Mouse (Mus musculus) small intestine, adult 10 weeks (tissue): Measurements from ENCODE around the gene Car5b. TPM values are rescaled to one million over a fixed set of nuclear protein-coding genes. Genes with fewer than 3 reads are reported as not detected.

Experiments
- polyA plus RNA-seq: library from polyadenylated mRNA; stranded (reverse); fragments of 350-450 nt; fragmentation: Illumina TruSeq; extraction: RNeasy Lipid Tissue Mini Kit (QIAGEN cat#74804); gene quantifications from one replicate; pipeline ENCODE4 v1.2.3, GENCODE M21; 2014; ENCODE audit warnings: low replicate concordance

Gene Car5b
- polyA plus RNA-seq, result 3.5 TPM

DNA sequence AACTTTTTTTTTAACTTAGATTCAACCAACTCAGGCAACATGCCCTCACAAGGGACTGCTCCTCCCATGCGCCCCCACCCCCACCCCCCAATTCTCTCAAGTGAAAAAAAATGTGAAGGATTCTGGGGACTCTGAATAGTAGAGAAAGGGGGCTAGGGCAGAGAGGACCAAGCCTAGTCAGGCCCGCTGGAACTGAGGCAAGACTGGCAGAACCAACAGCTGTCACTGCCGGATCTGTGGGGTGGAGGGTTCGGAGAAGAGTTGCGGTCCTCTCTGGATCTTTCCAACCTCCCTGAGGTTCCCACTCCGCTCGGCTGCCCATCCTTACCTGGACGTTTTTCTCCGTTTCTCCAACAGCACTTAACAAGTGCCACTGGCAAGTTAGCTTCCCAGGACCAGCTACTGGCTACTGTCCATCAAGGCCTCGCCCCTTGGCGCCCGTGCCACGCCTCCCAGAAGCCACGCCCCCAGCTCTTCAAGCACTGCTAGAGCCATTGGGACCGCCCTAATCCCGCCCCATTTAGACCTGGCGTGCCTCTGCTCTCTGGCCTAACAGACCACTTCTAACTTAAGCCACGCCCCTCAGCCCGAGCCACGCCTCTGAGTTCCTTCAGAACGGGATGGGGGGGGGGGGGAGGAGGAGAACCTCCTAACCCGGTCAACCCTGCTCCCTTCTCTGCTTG is at the start of gene Car5b:
Gene Car5b, minus strand, starts transcription at position 391 of the 683 bp plus-strand sequence.

GRCm38 (mm10) chrX:164076040-164076775 is 48.4 kb upstream of the Car5b start, which contains the start of gene Siah1b:
Siah1b (minus strand) TSS chrX:164076493.

GRCm38 (mm10) chrX:163958467-163958875 is 69.3 kb downstream of the Car5b start, which contains the start of gene Zrsr2:
Zrsr2 (minus strand) TSS chrX:163958661.

Other genes with a start within 250 kb of the Car5b start
- 46.1 TPM for gene Ap1s2, start 119.0 kb downstream of the Car5b start, polyA plus RNA-seq
- gene Zrsr2, start 69.3 kb downstream of the Car5b start, polyA plus RNA-seq, result 49.9 TPM
- 8.0 TPM for gene Siah1b, start 48.5 kb upstream of the Car5b start, polyA plus RNA-seq
- gene Cltrn, start 60.8 kb upstream of the Car5b start, polyA plus RNA-seq, result 3.2 TPM
- gene Ace2, start 111.3 kb upstream of the Car5b start, polyA plus RNA-seq, result 1,788 TPM
- 6.7 TPM for gene Bmx, start 230.2 kb upstream of the Car5b start, polyA plus RNA-seq
- 4.8 TPM for gene Pir, start 241.4 kb upstream of the Car5b start, polyA plus RNA-seq